Mouse (Mus musculus) lung, postnatal 0 days (tissue): Measurements from ENCODE around the gene Fggy.

Experiments used
- CTCF ChIP-seq: IDR thresholded peaks from 2 replicates; pipeline ENCODE4 v1.5.1; 2016; ENCODE audit warnings: antibody characterized with exemption, mild to moderate bottlenecking
- EP300 ChIP-seq: IDR thresholded peaks from 2 replicates; pipeline ENCODE4 v1.6.1; 2016; ENCODE audit warnings: antibody characterized with exemption, mild to moderate bottlenecking, control low read depth

DNA sequence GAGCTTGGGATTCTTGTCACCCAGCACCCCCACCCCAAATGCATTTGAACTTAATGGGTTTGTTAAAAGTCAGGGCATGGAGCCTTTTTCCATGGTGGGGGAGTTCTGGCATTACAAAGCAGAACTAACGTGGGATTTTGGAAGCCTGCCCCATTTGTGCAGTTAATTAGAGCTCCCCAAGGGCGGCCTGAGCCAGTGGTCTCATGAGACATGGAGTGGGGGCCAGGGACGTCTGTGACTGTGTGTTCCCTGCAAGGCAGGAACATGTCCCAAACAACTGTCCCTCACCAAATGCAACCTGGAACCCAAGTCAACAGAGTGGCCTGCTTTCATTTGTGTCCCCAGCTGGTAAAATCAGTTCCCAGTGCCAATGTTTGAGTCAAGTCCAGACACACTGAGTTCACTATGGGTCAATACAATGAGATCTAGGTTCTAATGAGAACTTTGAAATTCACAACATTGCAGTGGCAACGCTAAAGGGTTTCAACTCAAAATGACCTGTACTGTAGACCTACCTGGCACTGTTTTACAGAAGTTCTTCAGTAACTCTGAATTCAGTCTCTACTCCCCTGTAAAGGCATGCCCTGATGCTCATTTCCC is 324.5 kb downstream of the Fggy start:
- TF ChIP-seq EP300 (no peak), CTCF (no peak)
